Mouse (Mus musculus) spleen, postnatal 4 days (tissue): ENCODE measurements around the gene Il6st.

ENCODE experiments used
- DNase-seq, 2 experiments: peaks; one replicate each; pipeline ENCODE4 v3.0.0; 2022; ENCODE audit warnings: low spot score in 2 of 2

Gene Il6st

DNA sequence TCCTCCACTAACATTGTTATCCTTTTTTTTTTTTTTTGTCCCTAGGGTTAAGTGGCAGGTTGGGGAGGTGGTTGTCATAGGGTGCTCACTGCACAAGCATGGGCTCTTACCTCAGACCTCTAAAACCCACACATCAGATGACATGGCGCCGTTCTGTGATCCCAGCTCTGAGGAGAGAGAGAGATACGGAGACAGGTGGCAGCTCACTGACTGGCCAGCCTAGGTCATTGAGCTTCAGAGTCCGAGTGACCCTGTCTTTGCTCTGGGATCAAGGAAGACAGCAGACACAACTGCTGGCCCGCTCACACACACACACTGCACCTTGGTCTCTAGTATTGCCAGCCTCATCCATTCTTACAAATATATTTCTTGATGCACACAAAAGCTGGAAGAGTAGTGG is 18.7 kb downstream of the Il6st start:
- no peak for DNase-seq

DNA sequence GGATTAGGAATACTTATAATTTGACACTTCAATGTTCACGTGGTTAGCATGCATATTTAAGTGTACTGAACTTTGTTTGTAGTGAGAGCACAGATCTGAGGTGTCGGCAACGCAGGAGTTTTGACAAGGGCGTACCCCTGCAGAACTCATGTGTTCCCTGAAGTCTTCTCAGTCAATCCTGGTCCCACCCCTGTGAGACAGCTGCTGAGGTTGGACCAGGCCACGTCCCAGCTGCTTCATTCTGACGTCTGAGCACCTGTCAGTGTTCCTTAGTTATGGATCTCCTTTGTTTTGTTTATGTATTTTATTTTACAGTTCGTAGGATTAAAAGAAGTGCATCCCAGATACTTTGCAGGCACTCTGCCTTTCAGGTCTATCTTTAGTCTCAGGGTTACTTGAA is 19.1 kb downstream of the Il6st start:
- DNase-seq: no peak

DNA sequence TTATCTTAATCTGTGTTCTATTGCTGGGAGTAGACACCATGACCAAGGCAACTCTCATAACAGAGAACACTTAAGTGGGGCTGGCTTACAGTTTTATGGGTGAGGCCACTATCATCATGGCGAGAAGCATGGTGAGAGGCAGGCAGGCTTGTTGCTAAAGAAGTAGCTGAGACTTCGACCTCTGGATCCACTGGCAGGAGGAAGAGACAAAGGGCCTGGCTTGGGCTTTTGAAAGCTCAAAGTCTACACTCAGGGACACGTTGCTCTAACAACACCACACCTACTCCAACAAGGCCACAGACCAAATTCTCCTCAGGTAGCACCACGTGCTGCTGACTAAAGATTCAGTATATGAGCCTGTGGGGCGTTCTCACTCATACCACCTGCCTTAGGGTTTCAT is 22.4 kb downstream of the Il6st start:
- DNase-seq: no peak

GRCm38 (mm10) chr13:112486676-112487075 is 22.8 kb downstream of the Il6st start:
- no peak for DNase-seq

DNA sequence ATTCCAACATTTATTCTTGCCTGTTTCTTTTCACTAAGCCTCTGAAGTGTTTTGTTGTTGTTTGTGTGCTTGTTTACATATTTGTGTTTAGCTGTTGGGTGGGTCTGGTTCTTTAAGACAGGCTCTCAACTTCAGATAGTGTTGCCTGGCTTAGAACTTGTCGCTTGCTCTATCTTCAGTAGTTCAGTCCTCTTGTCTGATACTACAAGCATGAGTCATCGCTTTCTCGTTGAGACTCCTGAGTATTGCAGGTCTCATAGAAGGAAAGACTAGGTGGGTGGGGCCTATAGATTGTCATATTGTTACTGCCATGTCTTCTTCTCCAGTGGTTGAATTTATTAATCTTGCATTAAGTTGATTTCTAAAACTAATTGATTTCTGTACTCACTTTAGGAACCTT is 26.2 kb downstream of the Il6st start:
- DNase-seq: no peak

GRCm38 (mm10) chr13:112491636-112492284 is 27.9 kb downstream of the Il6st start:
- no peak for DNase-seq

GRCm38 (mm10) chr13:112492285-112492678 is 28.4 kb downstream of the Il6st start:
- no peak for DNase-seq

GRCm38 (mm10) chr13:112494590-112494989 is 30.7 kb downstream of the Il6st start:
- DNase-seq: no peak

- no peak for DNase-seq
These were observed 36.2 kb downstream of the Il6st start for GRCm38 (mm10) chr13:112500027-112500426.

DNA sequence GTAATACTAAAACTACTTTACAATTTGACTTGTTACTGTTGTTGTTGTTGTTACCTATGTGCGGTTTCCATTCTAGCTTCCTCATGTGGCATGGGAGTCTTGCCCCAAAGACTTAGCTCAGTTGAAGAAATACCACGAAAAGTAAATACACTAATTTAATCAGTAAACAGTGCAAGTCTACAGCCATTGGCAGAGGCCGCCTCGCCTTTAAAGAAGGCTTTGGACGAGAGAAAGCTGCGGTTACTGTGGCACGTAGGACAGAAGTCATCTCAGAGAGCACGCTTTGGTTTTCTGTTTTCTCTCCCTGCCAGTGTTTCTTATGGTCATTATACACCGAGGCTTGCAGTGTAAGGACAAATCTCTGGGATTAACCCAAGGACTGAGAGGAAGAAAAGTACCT is 36.6 kb downstream of the Il6st start:
- no peak for DNase-seq

- no peak for DNase-seq
These were observed 40.0 kb downstream of the Il6st start for GRCm38 (mm10) chr13:112503846-112504245.

- DNase-seq: no peak
These were observed 41.6 kb downstream of the Il6st start for GRCm38 (mm10) chr13:112505436-112505835.

DNA sequence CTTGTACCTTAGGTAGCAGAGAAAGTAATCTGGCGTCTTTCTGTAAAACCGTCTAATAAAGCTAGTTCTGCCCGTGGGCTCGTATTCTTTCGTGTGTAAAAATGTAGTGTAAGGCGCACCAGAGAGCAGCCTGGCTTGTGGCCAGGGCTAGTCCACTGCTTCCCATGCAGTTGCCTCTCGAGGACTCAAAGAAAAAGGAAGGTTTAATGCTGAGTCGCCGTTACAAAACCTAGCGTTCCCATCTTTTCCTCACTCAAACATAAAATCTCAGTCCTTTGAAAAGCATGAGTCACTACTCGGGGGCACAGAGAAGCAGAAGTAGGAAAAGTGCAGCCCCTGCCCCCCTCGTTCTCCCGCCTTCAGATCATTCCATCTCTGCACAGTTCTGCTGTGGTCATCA is 42.9 kb downstream of the Il6st start:
- no peak for DNase-seq

DNA sequence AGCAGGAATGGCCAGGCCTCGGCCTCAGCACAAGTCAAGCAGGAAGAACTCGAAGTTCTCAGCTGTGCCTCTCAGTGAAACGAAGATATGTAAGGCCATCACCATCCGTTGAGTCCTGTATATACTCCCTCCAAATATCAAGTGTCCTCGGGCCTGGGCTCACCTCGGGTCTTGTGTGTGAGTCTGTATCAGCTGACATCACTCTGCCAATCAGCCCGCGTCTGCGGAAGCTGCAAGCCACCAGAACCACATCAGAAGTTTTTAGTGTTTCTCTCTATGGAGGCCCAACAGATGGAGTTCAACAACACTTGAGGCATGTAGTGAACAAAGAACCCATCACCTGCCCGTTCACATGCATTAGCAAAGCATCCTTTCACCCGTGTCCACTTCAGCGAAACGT is 43.8 kb downstream of the Il6st start:
- DNase-seq: no peak

GRCm38 (mm10) chr13:112508487-112508886 is 44.6 kb downstream of the Il6st start:
- no peak for DNase-seq

- peak; percentile 32 to 72 for DNase-seq
These were observed 45.6 kb downstream of the Il6st start for GRCm38 (mm10) chr13:112509465-112509864.

DNA sequence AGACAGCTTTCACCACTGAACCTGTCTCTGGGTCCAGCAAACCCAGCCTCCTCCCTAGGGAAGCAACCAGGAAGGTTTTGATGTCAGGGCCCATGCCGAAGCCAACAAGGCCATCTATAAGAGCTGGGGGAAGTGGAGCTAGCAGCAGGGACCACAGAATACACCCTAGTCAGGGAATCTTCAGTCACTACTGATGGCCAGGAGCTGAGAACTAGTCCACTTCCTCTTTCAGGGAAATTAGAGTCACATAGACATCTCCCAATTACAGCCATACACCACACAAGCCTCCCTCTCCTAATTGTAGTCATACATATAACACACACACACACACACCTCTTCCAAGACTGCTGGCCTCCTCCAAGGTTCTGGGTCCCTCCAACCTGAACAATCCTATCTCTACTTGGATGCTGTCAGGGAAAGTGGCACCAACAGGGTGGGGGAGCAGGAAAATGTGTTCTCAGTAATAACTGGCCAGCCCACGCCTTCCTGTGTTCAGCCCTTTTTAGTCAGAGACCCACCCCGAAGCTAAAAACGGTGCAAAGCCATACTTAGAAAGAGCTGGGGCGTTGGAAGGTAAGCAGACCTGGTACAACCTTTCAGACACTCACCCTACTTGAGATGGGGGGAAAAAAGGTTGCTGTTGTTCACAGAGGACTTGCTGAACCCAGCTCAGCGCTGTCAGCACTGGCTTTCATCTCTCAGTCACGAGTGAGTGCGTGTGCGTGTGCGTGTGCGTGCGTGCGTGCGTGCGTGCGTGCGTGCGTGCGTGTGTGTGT is 46.8 kb downstream of the Il6st start:
- DNase-seq: no peak

GRCm38 (mm10) chr13:112511261-112511660 is 47.4 kb downstream of the Il6st start:
- no peak for DNase-seq

- no peak for DNase-seq
These were observed 47.9 kb downstream of the Il6st start for GRCm38 (mm10) chr13:112511810-112512209.

GRCm38 (mm10) chr13:112512824-112513223 is 49.0 kb downstream of the Il6st start:
- DNase-seq: no peak

- no peak for DNase-seq
These were observed 50.7 kb downstream of the Il6st start for GRCm38 (mm10) chr13:112514546-112514945.

DNA sequence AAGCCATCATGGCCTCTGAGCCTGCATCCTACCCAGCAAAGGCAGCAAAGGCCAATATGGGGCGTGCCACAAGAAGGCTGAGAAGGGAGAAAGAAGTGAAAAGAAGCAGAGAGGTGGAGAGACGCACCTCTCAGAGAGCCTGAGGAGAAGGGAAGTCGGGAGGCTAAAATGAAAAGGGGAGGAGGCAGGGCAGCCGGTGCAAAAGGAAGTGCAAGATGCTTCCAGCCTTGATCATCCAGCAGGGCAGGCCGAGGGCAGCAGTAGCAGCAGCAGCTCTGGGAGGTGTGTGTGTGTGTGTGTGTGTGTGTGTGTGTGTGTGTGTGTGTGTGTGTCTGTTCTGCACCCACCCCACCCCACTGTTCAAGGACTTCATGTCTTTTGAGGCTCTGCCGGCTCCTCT is 58.4 kb downstream of the Il6st start:
- DNase-seq: no peak

DNA sequence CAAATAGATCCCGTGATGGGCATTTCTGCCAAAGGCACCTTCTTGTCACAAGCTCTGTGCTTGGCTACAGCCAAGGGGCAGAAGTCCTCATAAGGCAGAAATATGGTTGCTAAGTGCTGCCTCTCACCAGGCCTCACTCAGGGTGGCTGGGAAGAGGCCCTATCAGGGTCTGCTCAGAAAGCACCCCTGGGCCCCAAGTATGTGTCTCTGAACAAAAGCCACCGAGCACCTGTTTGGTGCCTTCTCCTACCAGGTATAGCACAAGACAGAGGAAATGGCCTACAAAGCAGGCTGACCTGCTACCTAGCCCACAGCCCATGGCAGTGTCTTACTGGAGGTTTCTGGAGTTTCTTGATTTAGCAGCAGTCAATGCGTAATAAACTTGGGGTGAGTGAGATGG is 59.0 kb downstream of the Il6st start:
- DNase-seq: no peak
